Mouse (Mus musculus) yolk sac, embryonic 10.5 days (tissue): Measurements from ENCODE around the gene Reps2.

Experiments
- DNase-seq: peaks from one replicate; pipeline ENCODE4 v3.0.0-alpha.2; 2017; ENCODE audit warnings: low spot score

The Reps2 gene

DNA sequence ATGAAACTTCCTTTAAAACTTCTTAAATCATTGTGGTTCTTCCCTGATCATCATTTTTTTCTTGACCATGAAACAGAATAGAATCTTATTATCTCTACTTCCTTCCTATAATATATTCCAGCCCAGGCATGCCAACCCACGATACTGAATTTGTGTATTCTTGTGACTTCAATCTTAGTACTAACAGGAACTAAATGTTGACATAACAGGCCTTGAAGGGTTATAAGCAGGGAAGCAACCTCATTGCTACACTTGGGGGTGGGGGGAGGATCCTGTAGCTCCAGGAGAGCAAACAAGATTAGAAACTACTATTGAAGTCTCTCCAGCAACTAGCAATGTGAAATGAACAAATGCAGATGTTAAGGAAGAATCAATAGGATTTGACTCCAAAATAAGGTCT lies 154.8 kb downstream of the Reps2 start:
- DNase-seq = no peak

DNA sequence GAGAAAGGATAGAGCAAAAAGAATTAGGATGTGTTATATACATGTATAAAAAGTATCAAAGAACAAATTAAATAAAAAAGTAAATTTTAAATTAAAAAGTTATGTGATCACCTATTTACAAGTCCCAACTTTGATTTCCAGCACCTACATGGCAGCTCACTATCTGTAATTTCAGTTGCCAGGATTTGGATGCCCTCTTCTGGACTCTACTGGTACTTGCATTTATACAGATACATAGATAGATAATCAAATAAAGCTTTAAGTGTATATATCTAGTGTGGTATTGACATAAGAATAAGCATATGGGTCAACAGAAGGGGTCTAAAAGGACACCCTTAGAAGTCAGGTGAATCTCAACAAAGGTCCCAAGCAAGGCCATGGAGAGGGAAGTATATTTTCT lies 155.7 kb downstream of the Reps2 start:
- no peak for DNase-seq

DNA sequence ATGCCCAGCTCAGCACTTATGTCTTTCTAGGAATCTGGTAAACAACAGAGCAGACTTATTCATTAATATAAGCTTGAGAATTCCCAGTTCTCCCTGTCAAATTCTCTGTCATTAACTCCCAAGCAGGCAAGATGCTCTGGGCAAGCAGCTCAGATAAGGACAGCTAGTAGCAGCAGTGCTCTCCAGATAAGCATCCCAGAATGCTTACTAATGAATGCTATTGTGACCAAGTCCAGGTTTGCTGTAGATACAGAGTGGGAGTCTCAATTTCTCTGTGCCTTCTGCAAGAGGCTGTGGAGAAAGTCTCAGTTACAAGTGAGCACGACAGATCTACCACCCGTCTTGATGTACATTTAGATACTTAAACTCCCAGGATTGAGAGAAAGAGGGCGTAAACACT lies 173.2 kb downstream of the Reps2 start:
- DNase-seq = no peak

- DNase-seq = no peak
These were observed 181.3 kb downstream of the Reps2 start for GRCm38 (mm10) chrX:162462156-162462555.

DNA sequence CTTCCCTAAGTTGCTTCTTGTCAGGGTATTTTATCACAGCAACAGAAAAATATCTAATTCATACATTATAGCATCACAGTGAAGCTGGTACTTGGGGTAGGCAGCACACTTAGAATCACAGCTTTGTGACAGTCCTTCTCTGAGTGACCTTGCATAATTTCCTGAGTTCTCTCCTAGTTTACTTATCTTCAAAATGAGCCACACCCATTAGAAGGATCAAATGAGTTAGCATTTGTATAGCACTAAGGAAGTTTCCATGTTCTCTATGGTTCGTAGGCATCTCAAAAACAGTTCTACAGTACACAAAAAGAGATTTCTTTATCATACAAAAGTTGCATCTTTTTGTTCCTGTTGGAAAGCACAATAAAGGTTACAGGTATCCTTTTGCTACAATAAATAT lies 187.0 kb downstream of the Reps2 start:
- no peak for DNase-seq

DNA sequence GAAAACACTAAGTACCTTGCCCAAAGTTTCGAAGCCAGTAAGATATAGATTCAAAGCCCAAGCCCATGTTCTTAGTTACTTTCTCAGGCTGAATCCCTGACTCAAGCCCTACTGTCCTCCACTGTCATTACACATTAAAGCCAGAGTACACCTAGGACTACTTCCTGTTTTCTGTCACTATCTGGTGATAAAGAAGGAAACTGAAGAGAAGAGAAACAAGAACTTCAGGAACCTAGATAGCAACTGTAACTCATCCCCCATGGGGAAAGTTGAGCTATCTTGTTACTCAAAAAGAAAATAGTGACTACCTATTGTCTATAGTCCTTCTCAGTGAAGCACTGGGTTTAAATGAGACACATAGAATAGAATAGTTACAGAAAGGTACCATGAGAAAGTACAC lies 188.1 kb downstream of the Reps2 start:
- no peak for DNase-seq

DNA sequence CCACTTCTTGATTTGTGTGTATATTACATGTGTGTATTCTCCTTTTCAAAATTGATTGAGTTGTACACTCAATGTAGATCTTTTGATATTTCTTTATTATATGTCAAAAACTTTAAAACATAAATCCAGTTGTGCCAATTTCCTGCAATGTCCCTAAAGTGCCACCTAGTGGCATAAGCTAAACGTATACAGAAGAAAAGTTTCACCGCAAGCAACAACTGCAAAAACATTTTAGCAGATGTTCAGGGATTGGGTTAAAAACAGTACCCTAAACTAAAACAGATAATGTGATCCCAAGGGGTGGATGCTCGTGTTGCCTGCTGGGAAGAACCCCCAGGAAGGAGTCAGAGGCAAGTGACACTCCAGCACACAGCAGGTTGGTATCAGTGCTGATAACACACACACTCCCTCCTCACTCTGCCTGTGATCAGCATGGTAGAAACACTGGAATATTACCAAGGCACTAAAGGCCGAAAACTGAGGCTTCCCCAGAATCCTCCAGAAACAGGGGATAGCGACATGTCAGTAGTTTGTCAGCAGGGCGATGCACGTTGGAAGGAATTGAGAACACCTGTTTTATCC lies 189.5 kb downstream of the Reps2 start:
- DNase-seq = no peak

GRCm38 (mm10) chrX:162452642-162453041 lies 190.8 kb downstream of the Reps2 start:
- no peak for DNase-seq

DNA sequence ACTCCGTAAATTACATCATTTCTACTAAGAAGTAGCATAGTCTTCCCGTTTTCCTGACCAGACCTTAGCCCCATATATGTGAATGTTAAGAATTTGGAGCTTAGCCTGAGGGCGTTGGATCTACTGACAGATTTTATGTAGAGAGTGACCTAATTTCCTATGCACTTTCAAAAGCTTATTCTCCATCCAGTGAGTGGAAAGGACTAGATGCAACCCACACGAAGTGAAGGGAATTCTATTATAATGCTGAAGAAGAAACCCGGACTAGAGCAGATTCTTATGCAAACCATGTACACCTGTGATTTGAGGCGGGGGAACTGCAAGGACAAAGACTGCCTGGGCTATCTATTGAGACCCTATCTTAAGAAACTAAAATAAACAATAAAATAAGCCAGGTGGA lies 195.5 kb downstream of the Reps2 start:
- DNase-seq = no peak

- DNase-seq = no peak
These were observed 196.7 kb downstream of the Reps2 start for GRCm38 (mm10) chrX:162446678-162447318.

DNA sequence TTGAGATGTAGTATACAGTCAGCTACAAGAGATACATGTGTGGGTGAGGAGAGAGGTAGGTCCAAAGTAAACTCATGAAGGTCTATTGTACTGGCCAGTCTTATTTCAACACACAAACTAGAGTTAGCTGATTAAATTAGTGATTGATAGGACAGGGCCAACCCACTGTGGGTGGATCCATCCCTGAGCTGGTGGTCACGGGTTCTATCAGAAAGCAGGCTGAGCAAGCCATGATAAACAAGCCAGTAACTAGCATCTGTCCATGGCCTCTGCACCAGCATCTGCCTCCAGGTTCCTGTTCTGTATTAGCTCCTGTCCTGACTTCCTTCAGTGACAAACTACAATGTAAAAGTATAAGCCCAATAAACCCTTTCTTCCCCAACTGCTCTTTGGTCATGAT lies 200.1 kb downstream of the Reps2 start:
- no peak for DNase-seq

- no peak for DNase-seq
These were observed 200.5 kb downstream of the Reps2 start for GRCm38 (mm10) chrX:162442970-162443369.

- no peak for DNase-seq
These were observed 210.5 kb downstream of the Reps2 start for GRCm38 (mm10) chrX:162432776-162433543.

GRCm38 (mm10) chrX:162427698-162428097 lies 215.8 kb downstream of the Reps2 start:
- DNase-seq = no peak

GRCm38 (mm10) chrX:162419431-162419830 lies 224.0 kb downstream of the Reps2 start:
- DNase-seq = no peak

DNA sequence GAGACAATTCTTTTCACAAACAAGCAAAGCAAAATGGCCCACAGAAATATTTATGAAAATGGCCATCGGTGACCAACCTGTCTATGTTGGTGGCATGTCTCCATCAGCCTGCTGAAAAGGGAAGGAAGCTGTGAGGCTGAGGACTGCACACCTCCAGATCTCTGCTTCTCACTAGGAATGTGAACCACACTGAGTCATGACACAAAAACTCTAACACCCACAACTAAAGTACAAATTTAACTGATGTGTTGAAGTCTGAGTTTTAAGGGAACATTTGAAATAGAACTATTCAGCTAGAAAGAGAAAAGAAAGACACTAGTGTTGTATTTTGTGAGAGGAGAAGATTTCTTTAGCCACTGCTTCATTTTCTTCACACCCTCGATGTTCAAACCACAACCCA lies 230.3 kb downstream of the Reps2 start:
- no peak for DNase-seq

DNA sequence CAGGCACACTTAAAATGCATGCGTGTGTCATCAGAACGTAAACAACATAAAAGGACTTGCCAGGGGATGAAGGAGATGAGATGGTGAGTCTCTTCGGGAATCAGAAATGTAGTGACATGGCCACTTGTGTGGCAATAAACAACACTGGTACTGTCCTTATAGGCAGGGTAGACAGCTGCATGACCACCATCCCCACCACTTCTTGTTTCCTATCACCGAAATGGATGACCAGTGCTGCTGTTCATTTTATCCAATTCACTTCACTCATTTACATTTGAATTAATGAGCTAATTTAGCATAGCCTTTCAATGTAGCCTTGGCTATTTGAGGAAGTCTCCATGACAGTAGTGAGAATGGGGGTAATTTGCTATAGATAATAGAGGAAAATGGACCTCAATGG lies 236.2 kb downstream of the Reps2 start:
- DNase-seq = no peak

DNA sequence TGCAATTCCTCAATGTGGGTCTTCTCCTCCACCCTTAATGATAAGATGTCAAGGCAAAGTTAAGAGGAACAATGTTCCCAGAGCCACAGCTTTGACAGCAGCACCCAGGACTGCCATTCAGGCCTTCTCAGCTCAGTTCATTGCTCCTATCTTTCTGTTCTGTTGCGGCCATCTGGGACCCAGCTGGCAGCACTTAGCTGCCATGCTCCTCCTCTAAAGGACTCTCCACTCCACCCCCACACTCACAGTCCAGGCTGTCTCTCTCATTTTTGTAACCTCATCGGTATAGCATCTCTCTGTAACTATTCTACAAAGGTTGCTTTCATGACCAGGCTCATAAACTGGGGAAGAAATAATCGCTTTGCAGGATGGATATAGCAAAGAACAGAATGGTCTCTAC lies 241.0 kb downstream of the Reps2 start:
- DNase-seq = no peak

DNA sequence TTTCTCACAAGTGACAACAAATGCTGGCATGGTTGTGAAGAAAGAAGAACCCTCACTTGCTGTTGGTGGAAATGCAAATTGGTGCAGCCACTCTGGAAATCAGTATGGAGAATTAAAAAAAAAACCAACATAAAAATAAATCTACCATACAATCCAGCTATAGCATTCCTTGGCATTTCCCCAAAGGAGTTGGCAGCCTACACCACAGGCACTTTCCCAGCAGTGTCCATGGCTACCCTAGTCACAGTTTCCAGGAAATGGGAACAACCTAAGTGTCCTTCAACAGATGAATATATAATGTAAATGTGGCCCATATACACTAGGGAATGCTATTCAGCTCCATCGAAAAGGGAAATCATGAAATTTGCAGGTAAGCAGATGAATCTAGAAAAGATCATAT lies 262.7 kb downstream of the Reps2 start:
- DNase-seq = no peak

DNA sequence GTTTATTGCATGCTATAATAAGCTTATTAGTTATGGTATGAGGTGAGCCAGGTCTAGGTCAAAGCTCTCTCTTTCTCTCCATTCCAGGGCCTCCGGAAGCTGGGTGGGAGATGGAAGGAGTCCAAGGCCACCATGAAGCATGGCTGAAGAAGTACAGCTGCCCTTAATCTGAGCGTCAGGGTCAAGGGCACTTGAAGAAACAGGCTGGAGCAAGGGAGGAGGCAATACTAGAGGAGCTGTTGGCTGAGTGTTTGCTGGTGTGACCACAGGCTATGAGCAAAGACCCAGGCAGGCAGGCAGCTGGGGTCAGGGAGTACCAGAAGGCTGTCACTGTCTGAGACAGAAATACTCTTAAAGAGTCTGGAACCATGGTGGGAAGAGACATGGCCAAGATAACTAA lies 280.2 kb downstream of the Reps2 start:
- DNase-seq = no peak
